Comparison of ENCODE assay signal across 15 mouse cellular contexts in genomic region chr3:82350321-82350720, GRCm38 (mm10). TPM values are rescaled to one million over a fixed set of nuclear protein-coding genes. Genes with fewer than 3 reads are reported as not detected.
DNase-seq lines count a peak whose midpoint lies in the region; ATAC-seq and TF ChIP-seq lines count a peak whose summit lies in the region.
"Had no signal": no experiment of that assay in that cellular context is flagged by ENCODE, and none has a peak within 500 bp of the region (broad histone marks: within the 10 kb centered on the region; RNA-seq: fewer than 3 reads in every experiment).

No protein-coding gene starts in this region.

- 44% methylated on average over 2 of the region's 2 CpGs for WGBS in hindbrain, embryonic 14.5 days
- WGBS in hindbrain, embryonic 11.5 days, result 41% methylated on average over 2 of the region's 2 CpGs
- 22% methylated on average over 2 of the region's 2 CpGs for WGBS in lung, embryonic 14.5 days

- H3K4me1 ChIP-seq in hindbrain, embryonic 14.5 days (replicated peaks; ENCODE audit: control insufficient read depth, insufficient read depth, low read length), result no peaks in the 10 kb centered on the region
- no peaks in the 10 kb centered on the region for H3K4me1 ChIP-seq in hindbrain, embryonic 11.5 days (replicated peaks; ENCODE audit: control insufficient read depth, insufficient read depth, low read length)
- H3K4me1 ChIP-seq in lung, embryonic 14.5 days (ENCODE audit: insufficient read depth), result peaks cover 4% of the 10 kb centered on the region; the same call in 1 of the 2 replicates
- H3K4me1 ChIP-seq: hindbrain, embryonic 12.5 days; liver, embryonic 12.5 days; midbrain, embryonic 10.5 days had no signal

- H3K9me3 ChIP-seq in hindbrain, embryonic 14.5 days (ENCODE audit: control insufficient read depth, low read length), result no peaks in the 10 kb centered on the region
- no peaks in the 10 kb centered on the region for H3K9me3 ChIP-seq in hindbrain, embryonic 11.5 days (ENCODE audit: control insufficient read depth, low read length)
- H3K9me3 ChIP-seq in lung, embryonic 14.5 days (ENCODE audit: low read depth, low read length), result no peaks in the 10 kb centered on the region
- H3K9me3 ChIP-seq: hindbrain, embryonic 12.5 days; liver, embryonic 12.5 days; midbrain, embryonic 10.5 days had no signal

- H3K4me3 ChIP-seq in hindbrain, embryonic 14.5 days (replicated peaks; ENCODE audit: low read length), result no peak overlapping the region
- no peak overlapping the region for H3K4me3 ChIP-seq in hindbrain, embryonic 11.5 days (ENCODE audit: low read depth, low read length)
- H3K4me3 ChIP-seq in lung, embryonic 14.5 days (ENCODE audit: low read depth, low read length), result no peak overlapping the region
- H3K4me3 ChIP-seq: hindbrain, embryonic 12.5 days; liver, embryonic 12.5 days; midbrain, embryonic 10.5 days had no signal

- peak; percentile 57 for DNase-seq in hindbrain, embryonic 14.5 days (ENCODE audit: low spot score)
- DNase-seq in hindbrain, embryonic 11.5 days (ENCODE audit: low spot score), result no peak
- DNase-seq in lung, embryonic 14.5 days, result peak; percentile 84
- DNase-seq in lung, postnatal 36 days, result no peak
- peak; percentile 35 for DNase-seq in NIH3T3 (ENCODE audit: low read depth)
- DNase-seq in retina, embryonic 14.5 days (ENCODE audit: low spot score), result peak; percentile 29
- DNase-seq in layer of hippocampus, postnatal 25 days (ENCODE audit: extremely low spot score in 1 of 2, low spot score in 1 of 2), result no peak
- DNase-seq in right cerebral cortex, adult 18-20 months, result no peak
- DNase-seq: cerebellum, adult 11 months; gastrocnemius, postnatal 25 days; lung, postnatal 10 days; thymus, postnatal 4 days had no signal

- no peak for ATAC-seq in hindbrain, embryonic 14.5 days (ENCODE audit: low FRiP score)
- ATAC-seq in hindbrain, embryonic 11.5 days (ENCODE audit: low FRiP score), result no peak
- no peak for ATAC-seq in lung, embryonic 14.5 days (ENCODE audit: insufficient read depth)
- ATAC-seq: liver, embryonic 12.5 days had no signal

- no peak overlapping the region for H3K9ac ChIP-seq in hindbrain, embryonic 14.5 days
- no peak overlapping the region for H3K9ac ChIP-seq in hindbrain, embryonic 11.5 days (ENCODE audit: low read depth, low read length)
- H3K9ac ChIP-seq in lung, embryonic 14.5 days, result no peak overlapping the region
- H3K9ac ChIP-seq: hindbrain, embryonic 12.5 days; liver, embryonic 12.5 days had no signal

- no peak overlapping the region for H3K27ac ChIP-seq in hindbrain, embryonic 14.5 days
- no peak overlapping the region for H3K27ac ChIP-seq in hindbrain, embryonic 11.5 days (ENCODE audit: low read depth, low read length)
- H3K27ac ChIP-seq in lung, embryonic 14.5 days (ENCODE audit: low read depth), result no peak overlapping the region
- H3K27ac ChIP-seq: hindbrain, embryonic 12.5 days; liver, embryonic 12.5 days; midbrain, embryonic 10.5 days had no signal

- H3K27me3 ChIP-seq in hindbrain, embryonic 14.5 days (ENCODE audit: control insufficient read depth, insufficient read depth, low read length), result no peaks in the 10 kb centered on the region
- H3K27me3 ChIP-seq in hindbrain, embryonic 11.5 days (ENCODE audit: control insufficient read depth, insufficient read depth, low read length), result no peaks in the 10 kb centered on the region
- no peaks in the 10 kb centered on the region for H3K27me3 ChIP-seq in lung, embryonic 14.5 days (ENCODE audit: insufficient read depth, low read length)
- H3K27me3 ChIP-seq: hindbrain, embryonic 12.5 days; liver, embryonic 12.5 days had no signal

- H3K4me2 ChIP-seq in hindbrain, embryonic 14.5 days (replicated peaks), result no peak overlapping the region
- no peak overlapping the region for H3K4me2 ChIP-seq in hindbrain, embryonic 11.5 days (replicated peaks; ENCODE audit: low read depth, low read length)
- no peak overlapping the region for H3K4me2 ChIP-seq in lung, embryonic 14.5 days
- H3K4me2 ChIP-seq: hindbrain, embryonic 12.5 days; liver, embryonic 12.5 days had no signal

- TF ChIP-seq CTCF in lung, embryonic 14.5 days (IDR thresholded peaks at IDR 0.05; ENCODE audit: low read depth), result peak; percentile 59

- H3K36me3 ChIP-seq in hindbrain, embryonic 14.5 days (replicated peaks; ENCODE audit: control insufficient read depth, insufficient read depth), result no peaks in the 10 kb centered on the region
- no peaks in the 10 kb centered on the region for H3K36me3 ChIP-seq in hindbrain, embryonic 11.5 days (ENCODE audit: control insufficient read depth, insufficient read depth, low read length)
- H3K36me3 ChIP-seq in lung, embryonic 14.5 days (ENCODE audit: insufficient read depth), result no peaks in the 10 kb centered on the region
- H3K36me3 ChIP-seq: hindbrain, embryonic 12.5 days; liver, embryonic 12.5 days; midbrain, embryonic 10.5 days had no signal

RNA-seq across cellular contexts. Expression of gene Map9, which starts 7.5 kb away (rescaled TPM):
- polyA plus RNA-seq in hindbrain, embryonic 14.5 days (2014; fragmentation: Nextera tagmentation; extraction: Ambion mirVana), result 68.3 and 96.6 TPM in 2 replicates
- polyA plus RNA-seq in hindbrain, embryonic 11.5 days (2014; fragmentation: Nextera tagmentation; extraction: Ambion mirVana), result 12.3 and 13.6 TPM in 2 replicates
- polyA plus RNA-seq in lung, embryonic 14.5 days (2014; fragmentation: Nextera tagmentation; extraction: Ambion mirVana), result 7.9 and 9.0 TPM in 2 replicates
- total RNA-seq in layer of hippocampus, postnatal 25 days (2021), result 10 to 100 TPM; 77.5 to 85.6 TPM

Comparison
In these comparisons a context has a peak if more than half of its experiments do, and no peak if none do; other contexts are left out.
1. DNase-seq: peak in hindbrain, embryonic 14.5 days (single experiment), lung, embryonic 14.5 days (single experiment), NIH3T3 (single experiment) and retina, embryonic 14.5 days (single experiment); none in hindbrain, embryonic 11.5 days (single experiment), lung, postnatal 36 days (single experiment), layer of hippocampus, postnatal 25 days (0 of 2) and right cerebral cortex, adult 18-20 months (single experiment).